8 mouse cellular contexts compared by ENCODE assay signal in genomic region chr4:58911069-58911830, GRCm38 (mm10). TPM values are rescaled to one million over a fixed set of nuclear protein-coding genes. Genes with fewer than 3 reads are reported as not detected.
DNase-seq lines count a peak whose midpoint lies in the region; ATAC-seq lines count a peak whose summit lies in the region.

No protein-coding gene starts in this region.

- H3K4me3 ChIP-seq in hindbrain, embryonic 12.5 days: peak overlapping the region; percentile 86

- H3K9ac ChIP-seq in hindbrain, embryonic 12.5 days: peak overlapping the region; percentile 94

- H3K9me3 ChIP-seq in hindbrain, embryonic 12.5 days (replicated peaks): no peaks in the 10 kb centered on the region

- peak overlapping the region; percentile 98 for H3K27ac ChIP-seq in hindbrain, embryonic 12.5 days

- H3K27me3 ChIP-seq in hindbrain, embryonic 12.5 days: no peaks in the 10 kb centered on the region

- peak; percentile 75 for ATAC-seq in hindbrain, embryonic 12.5 days (ENCODE audit: low FRiP score)

- WGBS in hindbrain, embryonic 12.5 days: under 1% methylated on average over 55 of the region's 56 CpGs

- H3K4me2 ChIP-seq in hindbrain, embryonic 12.5 days (replicated peaks): peak overlapping the region; percentile 77

- peaks cover 9% of the 10 kb centered on the region for H3K4me1 ChIP-seq in hindbrain, embryonic 12.5 days

- no peaks in the 10 kb centered on the region for H3K36me3 ChIP-seq in hindbrain, embryonic 12.5 days

- peak; percentile 69 for DNase-seq in Muller cell, postnatal 12 days (ENCODE audit: inconsistent ontology term)
- DNase-seq in cerebellum, adult 9-10 months: peak; percentile 69
- peak; percentile 43 to 66 for DNase-seq in frontal cortex, postnatal 10 days (ENCODE audit: low spot score in 2 of 2)
- peak; percentile 71 to 72 for DNase-seq in layer of hippocampus, postnatal 14 days (ENCODE audit: low spot score in 2 of 2)
- peak; percentile 44 for DNase-seq in lung, postnatal 25 days (ENCODE audit: low spot score)
- DNase-seq in retina, postnatal 7 days (ENCODE audit: low read depth, low spot score): peak; percentile 20
- DNase-seq in urinary bladder, postnatal 4 days (ENCODE audit: low spot score in 2 of 2): peak; percentile 59 to 63

RNA-seq across cellular contexts. Expression of gene Ecpas, which starts 1.3 kb away (rescaled TPM):
- polyA plus RNA-seq in hindbrain, embryonic 12.5 days (2016; fragmentation: Nextera tagmentation; extraction: Ambion mirVana): 43.7 and 45.5 TPM in 2 replicates
- 100 to 1,000 TPM; 131 to 140 TPM for total RNA-seq in layer of hippocampus, postnatal 14 days (2021)

RNA-seq across cellular contexts. Expression of gene Zkscan16, which starts 32.2 kb away (rescaled TPM):
- polyA plus RNA-seq in hindbrain, embryonic 12.5 days (2016; fragmentation: Nextera tagmentation; extraction: Ambion mirVana): 1.1 TPM in 2 replicates
- 10 to 100 TPM; 30.5 to 33.1 TPM for total RNA-seq in layer of hippocampus, postnatal 14 days (2021)

Comparison
In these comparisons a context has a peak if more than half of its experiments do, and no peak if none do; other contexts are left out.
1. Peak in every context shown above with its lines: DNase-seq, ATAC-seq, H3K4me3 ChIP-seq and H3K27ac ChIP-seq.
2. DNase-seq: peak in every context shown above with its lines; median percentile 72 in layer of hippocampus, postnatal 14 days; 69 in Muller cell, postnatal 12 days; 69 in cerebellum, adult 9-10 months; 61 in urinary bladder, postnatal 4 days; 54 in frontal cortex, postnatal 10 days; 44 in lung, postnatal 25 days; 20 in retina, postnatal 7 days.